8 mouse cellular contexts compared by ENCODE assay signal in genomic region chr8:47082201-47083027, GRCm38 (mm10).
DNase-seq lines count a peak whose midpoint lies in the region; ATAC-seq and TF ChIP-seq lines count a peak whose summit lies in the region.

No protein-coding gene starts in this region.

- H3K4me1 ChIP-seq in limb, embryonic 15.5 days: peaks cover 13% of the 10 kb centered on the region
- H3K4me1 ChIP-seq in hindbrain, embryonic 11.5 days (replicated peaks; ENCODE audit: control insufficient read depth, insufficient read depth, low read length): no peaks in the 10 kb centered on the region

- intact Hi-C loops in left cerebral cortex, adult 2 months (cut with DNase I): no loop called here

- WGBS in limb, embryonic 15.5 days: 34% methylated on average over 22 of the region's 22 CpGs
- 89% methylated on average over 22 of the region's 22 CpGs for WGBS in hindbrain, embryonic 11.5 days

- H3K4me3 ChIP-seq in left cerebral cortex, adult 2 months: peak overlapping the region; percentile 21
- H3K4me3 ChIP-seq in limb, embryonic 15.5 days: peak overlapping the region; percentile 20
- no peak overlapping the region for H3K4me3 ChIP-seq in hindbrain, embryonic 11.5 days (ENCODE audit: low read depth, low read length)

- no peak overlapping the region for H3K9ac ChIP-seq in limb, embryonic 15.5 days
- H3K9ac ChIP-seq in hindbrain, embryonic 11.5 days (ENCODE audit: low read depth, low read length): no peak overlapping the region

- no peaks in the 10 kb centered on the region for H3K27me3 ChIP-seq in limb, embryonic 15.5 days
- H3K27me3 ChIP-seq in hindbrain, embryonic 11.5 days (ENCODE audit: control insufficient read depth, insufficient read depth, low read length): no peaks in the 10 kb centered on the region

- ATAC-seq in limb, embryonic 15.5 days (ENCODE audit: insufficient number of reproducible peaks, low FRiP score, low TSS enrichment, low read depth): peak; percentile 63; the same call in 1 of the 2 replicates
- ATAC-seq in hindbrain, embryonic 11.5 days (ENCODE audit: low FRiP score): no peak
- ATAC-seq in granulocyte monocyte progenitor cell, adult 5-6 weeks (replicated peaks; ENCODE audit: poor library complexity, severe bottlenecking): no peak

- no peaks in the 10 kb centered on the region for H3K9me3 ChIP-seq in limb, embryonic 15.5 days
- H3K9me3 ChIP-seq in hindbrain, embryonic 11.5 days (ENCODE audit: control insufficient read depth, low read length): no peaks in the 10 kb centered on the region

- H3K27ac ChIP-seq in left cerebral cortex, adult 2 months: no peak overlapping the region
- peak overlapping the region; percentile 63 for H3K27ac ChIP-seq in limb, embryonic 15.5 days
- no peak overlapping the region for H3K27ac ChIP-seq in hindbrain, embryonic 11.5 days (ENCODE audit: low read depth, low read length)

- DNase-seq in adrenal gland, postnatal 14 days: peak; percentile 5
- DNase-seq in adrenal gland, postnatal 4 days (ENCODE audit: low spot score in 2 of 2): no peak
- peak in 1 of 2 experiments; percentile 12 for DNase-seq in left cerebral cortex, adult 2 months (ENCODE audit: extremely low spot score in 1 of 2, low spot score in 2 of 2)
- DNase-seq in left cerebral cortex, adult 8-10 months (ENCODE audit: low spot score in 2 of 2): no peak
- peak; percentile 15 for DNase-seq in gastrocnemius, postnatal 10 days
- no peak for DNase-seq in hindbrain, embryonic 11.5 days (ENCODE audit: low spot score)

- TF ChIP-seq CTCF in left cerebral cortex, adult 2 months (IDR thresholded peaks at IDR 0.05): no peak

- H3K36me3 ChIP-seq in limb, embryonic 15.5 days: no peaks in the 10 kb centered on the region
- H3K36me3 ChIP-seq in hindbrain, embryonic 11.5 days (ENCODE audit: control insufficient read depth, insufficient read depth, low read length): no peaks in the 10 kb centered on the region

- peak overlapping the region; percentile 38 for H3K4me2 ChIP-seq in limb, embryonic 15.5 days
- H3K4me2 ChIP-seq in hindbrain, embryonic 11.5 days (replicated peaks; ENCODE audit: low read depth, low read length): no peak overlapping the region

Comparison
In these comparisons a context has a peak if more than half of its experiments do, and no peak if none do; other contexts are left out.
1. DNase-seq: peak in adrenal gland, postnatal 14 days (single experiment) and gastrocnemius, postnatal 10 days (single experiment); none in adrenal gland, postnatal 4 days (0 of 2), left cerebral cortex, adult 8-10 months (0 of 2) and hindbrain, embryonic 11.5 days (single experiment).